Mouse (Mus musculus) myocyte (in vitro differentiated cells): ENCODE results near the gene Ufl1. TPM values are rescaled to one million over a fixed set of nuclear protein-coding genes. Genes with fewer than 3 reads are reported as not detected.
"Not testable (repeated sequence)": the region's sequence is repeated elsewhere in the genome, so short reads cannot be mapped to it uniquely, and the experiment has no call there.

ENCODE experiments used
- H3K27me3 ChIP-seq: one replicate; pipeline ENCODE4 v1.6.1; 2011; ENCODE audit not compliant: control insufficient read depth, insufficient read depth, insufficient read length
- H3K36me3 ChIP-seq: one replicate; pipeline ENCODE4 v1.6.1; 2011; ENCODE audit not compliant: control insufficient read depth, insufficient read depth
- H3K4me2 ChIP-seq: one replicate; pipeline ENCODE4 v1.6.1; 2011; ENCODE audit warnings: low read depth, control low read depth
- H3K4me3 ChIP-seq: one replicate; pipeline ENCODE4 v1.5.1; 2011; ENCODE audit warnings: mild to moderate bottlenecking, control low read depth, moderate library complexity
- H3K79me2 ChIP-seq: one replicate; pipeline ENCODE4 v1.6.1; 2011; ENCODE audit not compliant: control insufficient read depth, insufficient read depth
- H3ac ChIP-seq: one replicate; pipeline ENCODE4 v1.6.1; 2011; ENCODE audit not compliant: control insufficient read depth, insufficient read length
- CEBPB ChIP-seq: IDR thresholded peaks from 2 replicates; pipeline ENCODE4 v1.6.1; 2011; ENCODE audit warnings: mild to moderate bottlenecking, moderate library complexity; ENCODE audit not compliant: poor library complexity, insufficient read depth, severe bottlenecking
- E2F4 ChIP-seq: IDR thresholded peaks from one replicate; pipeline ENCODE4 v1.6.1; 2011; ENCODE audit warnings: mild to moderate bottlenecking, control low read depth, moderate library complexity; ENCODE audit not compliant: insufficient read depth
- MAX ChIP-seq: IDR thresholded peaks from one replicate; pipeline ENCODE4 v1.6.1; 2011; ENCODE audit warnings: low read depth, mild to moderate bottlenecking, control low read depth
- MYOD1 ChIP-seq, 3 experiments: IDR thresholded peaks; one replicate each; pipeline ENCODE4 v1.6.1; 2011; ENCODE audit warnings: control low read depth in 2 of 3, low read depth in 2 of 3, mild to moderate bottlenecking in 2 of 3, moderate library complexity in 1 of 3; ENCODE audit not compliant: insufficient read length in 2 of 3, control insufficient read depth in 1 of 3
- MYOG ChIP-seq, 3 experiments: IDR thresholded peaks; one replicate each; pipeline ENCODE4 v1.6.1; 2011; ENCODE audit warnings: control low read depth in 2 of 3, low read depth in 2 of 3, mild to moderate bottlenecking in 2 of 3; ENCODE audit not compliant: insufficient read length in 2 of 3, control insufficient read depth in 1 of 3, insufficient read depth in 1 of 3
- POLR2A ChIP-seq: IDR thresholded peaks from one replicate; pipeline ENCODE4 v1.6.1; 2011; ENCODE audit warnings: low read depth, mild to moderate bottlenecking, control low read depth, moderate library complexity; ENCODE audit not compliant: insufficient read length
- POLR2AphosphoS2 ChIP-seq: IDR thresholded peaks from one replicate; pipeline ENCODE4 v1.6.1; 2011; ENCODE audit warnings: low read depth, control low read depth; ENCODE audit not compliant: insufficient read length
- REST ChIP-seq: IDR thresholded peaks from one replicate; pipeline ENCODE4 v1.6.1; 2011; ENCODE audit warnings: mild to moderate bottlenecking, control low read depth, moderate library complexity; ENCODE audit not compliant: insufficient read depth, insufficient read length
- SRF ChIP-seq: IDR thresholded peaks from one replicate; pipeline ENCODE4 v1.6.1; 2011; ENCODE audit warnings: low read depth; ENCODE audit not compliant: control insufficient read depth, insufficient read length
- TCF12 ChIP-seq: IDR thresholded peaks from one replicate; pipeline ENCODE4 v1.6.1; 2011; ENCODE audit warnings: mild to moderate bottlenecking, control low read depth; ENCODE audit not compliant: poor library complexity, insufficient read depth, severe bottlenecking
- TCF3 ChIP-seq: IDR thresholded peaks from one replicate; pipeline ENCODE4 v1.6.1; 2011; ENCODE audit warnings: low read depth, control low read depth; ENCODE audit not compliant: insufficient read length
- USF1 ChIP-seq: IDR thresholded peaks from one replicate; pipeline ENCODE4 v1.6.1; 2011; ENCODE audit warnings: low read depth, mild to moderate bottlenecking, control low read depth, moderate library complexity
- polyA plus RNA-seq: library from polyadenylated mRNA; unstranded; fragments of >200 nt; fragmentation: generic; extraction: Trizol; gene quantifications from one replicate; pipeline ENCODE4 v1.2.1, GENCODE M21; 2012; ENCODE audit warnings: missing spikeins

Ufl1 gene
- polyA plus RNA-seq, 1 experiment, result 10.4 TPM

DNA sequence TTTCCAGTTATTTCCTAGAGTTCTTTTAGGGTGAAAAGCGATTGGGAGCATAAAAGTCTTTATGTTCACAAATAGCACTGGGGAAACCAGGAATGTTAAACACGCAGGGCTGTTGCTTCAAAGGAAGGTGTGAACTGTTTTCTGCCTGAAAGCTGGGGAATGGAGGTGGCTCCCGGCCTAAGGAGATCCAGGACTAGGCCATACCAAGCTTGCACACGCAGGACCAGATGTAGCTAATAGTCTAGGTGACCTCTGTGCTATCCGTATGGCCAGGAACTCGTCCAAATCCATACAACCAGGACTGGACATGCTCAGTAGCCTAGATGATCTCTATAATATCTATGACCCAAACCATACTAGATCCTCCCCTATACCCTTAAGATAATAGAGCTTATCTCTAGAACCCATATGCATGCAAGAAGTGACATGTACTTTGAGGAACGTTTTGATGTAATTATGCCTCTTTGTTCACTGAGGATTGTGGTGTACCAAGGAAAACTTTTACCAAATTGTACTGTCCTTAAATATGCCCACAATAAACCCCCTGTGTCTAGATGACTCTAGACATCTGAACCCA lies 23.7 kb downstream of the Ufl1 start:
- Histone ChIP-seq H3K27me3 (no peaks in the 10 kb centered on the region), H3K36me3 (peaks cover 42% of the 10 kb centered on the region), H3K79me2 (no peaks in the 10 kb centered on the region), H3K4me2 (no peak overlapping the region), H3ac (no peak overlapping the region), H3K4me3 (no peak overlapping the region)
- TF ChIP-seq TCF12 (no peak), SRF (no peak), E2F4 (no peak), USF1 (no peak), POLR2AphosphoS2 (no peak), REST (no peak)

GRCm38 (mm10) chr4:25242776-25243175 lies 38.8 kb downstream of the Ufl1 start, which contains the start of gene Fhl5:
Gene Fhl5, minus strand, starts transcription at chr4:25242876.
- Histone ChIP-seq H3ac (no peak within 1 kb of the TSS), H3K27me3 (no peaks in the 10 kb centered on the region), H3K36me3 (no peaks in the 10 kb centered on the region), H3K79me2 (no peaks in the 10 kb centered on the region), H3K4me2 (no peak within 1 kb of the TSS), H3K4me3 (no peak within 1 kb of the TSS)
- TF ChIP-seq REST (no peak), POLR2AphosphoS2 (no peak), MYOD1 (IDR thresholded peaks at IDR 0.05; ENCODE audit: control insufficient read depth in 1 of 3, insufficient read length in 2 of 3, low read depth in 2 of 3) (no peak), MAX (no peak), USF1 (no peak), SRF (no peak), E2F4 (no peak), TCF3 (no peak), MYOG (IDR thresholded peaks at IDR 0.05; ENCODE audit: control insufficient read depth in 1 of 3, insufficient read depth in 1 of 3, insufficient read length in 2 of 3, low read depth in 2 of 3) (no peak), CEBPB (no peak), TCF12 (no peak), POLR2A (no peak)

DNA sequence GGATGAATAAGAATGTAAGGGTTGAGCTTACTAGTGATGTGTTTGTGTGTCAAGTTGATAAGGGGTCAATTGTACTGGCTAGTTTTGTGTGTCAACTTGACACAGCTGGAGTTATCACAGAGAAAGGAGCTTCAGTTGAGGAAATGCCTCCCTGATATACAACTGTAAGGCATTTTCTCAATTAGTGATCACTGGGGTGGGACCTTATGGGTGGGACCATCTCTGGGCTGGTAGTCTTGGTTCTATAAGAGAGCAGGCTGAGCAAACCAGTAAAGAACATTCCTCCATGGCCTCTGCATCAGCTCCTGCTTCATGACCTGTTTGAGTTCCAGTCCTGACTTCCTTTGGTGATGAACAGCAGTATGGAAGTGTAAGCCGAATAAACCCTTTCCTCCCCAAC lies 46.0 kb downstream of the Ufl1 start:
- H3K4me3 ChIP-seq, H3ac ChIP-seq, H3K4me2 ChIP-seq, H3K79me2 ChIP-seq, H3K27me3 ChIP-seq, H3K36me3 ChIP-seq: not testable (repeated sequence)

DNA sequence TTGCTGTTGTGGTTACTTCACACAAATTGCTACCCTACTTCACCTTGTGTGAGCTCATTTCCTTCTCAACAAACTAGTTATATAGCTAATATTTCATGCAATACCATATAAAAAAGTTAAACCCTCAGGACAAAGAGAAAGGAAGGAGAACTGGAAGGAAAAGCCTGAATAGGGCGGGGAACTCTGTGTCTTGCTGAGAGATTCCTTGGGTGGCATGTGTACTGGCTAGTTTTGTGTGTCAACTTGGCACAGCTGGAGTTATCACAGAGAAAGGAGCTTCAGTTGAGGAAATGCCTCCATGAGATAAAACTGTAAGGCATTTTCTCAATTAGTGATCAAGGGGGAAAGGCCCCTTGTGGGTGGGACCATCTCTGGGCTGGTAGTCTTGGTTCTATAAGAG lies 47.9 kb downstream of the Ufl1 start:
- not testable (repeated sequence) for H3K79me2 ChIP-seq

DNA sequence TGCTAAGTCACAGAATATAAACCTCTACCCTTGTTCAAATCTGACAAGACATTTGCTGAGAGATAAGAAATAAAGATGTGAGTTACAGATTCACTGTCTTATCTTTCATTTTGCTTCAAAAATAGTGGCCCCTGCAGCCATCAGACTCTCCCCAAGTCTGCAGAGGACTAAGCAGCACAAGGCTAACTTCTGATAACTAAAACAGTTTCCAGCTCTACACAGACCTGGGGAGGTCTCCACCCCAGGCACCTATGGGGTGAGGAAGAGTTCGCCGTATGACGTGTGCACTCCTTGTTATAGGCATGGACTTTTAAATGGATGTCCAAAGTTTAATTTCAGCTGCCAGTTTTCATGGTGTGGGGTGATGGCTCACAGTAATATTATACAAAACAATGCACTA lies 49.1 kb downstream of the Ufl1 start:
- Histone ChIP-seq H3K27me3 (no peaks in the 10 kb centered on the region), H3ac (no peak overlapping the region), H3K4me3 (no peak overlapping the region), H3K36me3 (no peaks in the 10 kb centered on the region), H3K79me2 (no peaks in the 10 kb centered on the region), H3K4me2 (no peak overlapping the region)
- TF ChIP-seq TCF3 (no peak), CEBPB (no peak)

More for the DNA sequence above, 47.9 kb downstream of the Ufl1 start:
- not testable (repeated sequence) for H3ac ChIP-seq, H3K36me3 ChIP-seq, H3K4me2 ChIP-seq, H3K4me3 ChIP-seq, H3K27me3 ChIP-seq

DNA sequence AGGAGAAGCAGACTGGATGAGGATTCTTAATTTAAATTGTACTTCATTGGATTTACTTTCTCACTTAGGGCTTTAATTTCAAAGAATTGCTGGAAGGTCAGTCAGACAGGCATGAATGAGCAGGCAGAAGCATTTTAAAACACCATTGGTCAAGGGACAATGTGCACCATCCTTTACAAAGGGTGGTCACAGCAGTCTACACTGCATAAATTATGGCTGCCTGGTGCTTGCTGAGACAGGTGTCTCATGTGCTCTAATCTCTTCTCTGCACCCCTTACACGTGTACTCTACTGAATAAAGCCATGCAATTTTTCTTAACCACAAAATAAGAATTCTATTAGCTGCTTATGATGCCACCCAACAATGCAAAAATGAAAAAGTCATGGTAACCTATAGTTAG lies 54.1 kb downstream of the Ufl1 start:
- TF ChIP-seq SRF (no peak), CEBPB (no peak), MYOG (IDR thresholded peaks at IDR 0.05; ENCODE audit: control insufficient read depth in 1 of 3, insufficient read depth in 1 of 3, insufficient read length in 2 of 3, low read depth in 2 of 3) (no peak), TCF12 (no peak), MAX (no peak), POLR2AphosphoS2 (no peak), E2F4 (no peak), TCF3 (no peak), MYOD1 (IDR thresholded peaks at IDR 0.05; ENCODE audit: control insufficient read depth in 1 of 3, insufficient read length in 2 of 3, low read depth in 2 of 3) (no peak), REST (no peak), POLR2A (no peak)
- Histone ChIP-seq H3K4me2 (no peak overlapping the region), H3ac (no peak overlapping the region), H3K27me3 (no peaks in the 10 kb centered on the region), H3K36me3 (no peaks in the 10 kb centered on the region), H3K4me3 (no peak overlapping the region), H3K79me2 (no peaks in the 10 kb centered on the region)
